14 mouse cellular contexts compared by ENCODE assay signal in the genomic region with DNA sequence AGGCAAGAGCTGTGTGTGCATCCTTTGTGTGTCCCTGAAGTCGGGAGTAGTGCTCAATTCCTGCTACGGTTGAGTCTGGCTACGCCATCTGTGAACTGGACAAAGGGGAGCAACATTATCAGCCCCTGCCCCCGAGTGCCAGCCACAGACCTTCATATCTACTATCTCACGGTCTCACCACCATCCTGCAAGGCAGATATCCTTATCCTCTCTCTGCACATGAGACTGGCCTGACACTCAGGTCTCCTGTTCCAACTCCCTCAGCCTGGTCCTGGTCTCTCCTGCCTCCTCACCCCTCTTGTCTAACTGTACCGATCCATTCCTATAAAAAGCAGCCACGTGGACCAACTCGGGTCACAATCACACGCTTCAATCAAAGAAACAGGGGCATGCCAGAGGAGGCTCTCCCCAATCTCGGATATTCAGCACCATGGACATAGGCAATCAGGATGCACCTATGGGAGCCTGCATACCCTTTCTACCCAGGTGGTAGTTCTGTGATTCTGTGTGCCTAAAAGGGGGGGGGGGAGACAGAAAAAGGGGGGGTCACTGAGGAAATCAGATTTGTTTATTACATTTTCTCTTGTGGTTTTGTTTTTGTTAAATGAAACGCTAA.
DNase-seq lines count a peak whose midpoint lies in the region; ATAC-seq lines count a peak whose summit lies in the region.
"Had no signal": no experiment of that assay in that cellular context is flagged by ENCODE, and none has a peak within 500 bp of the region (broad histone marks: within the 10 kb centered on the region; RNA-seq: fewer than 3 reads in every experiment).

No protein-coding gene starts in this region.

- no peaks in the 10 kb centered on the region for H3K9me3 ChIP-seq in midbrain, embryonic 14.5 days (ENCODE audit: control insufficient read depth, low read length)
- no peaks in the 10 kb centered on the region for H3K9me3 ChIP-seq in midbrain, embryonic 16.5 days (replicated peaks; ENCODE audit: control insufficient read depth, low read length, poor library complexity, severe bottlenecking)
- no peaks in the 10 kb centered on the region for H3K9me3 ChIP-seq in liver, embryonic 11.5 days (ENCODE audit: control insufficient read depth, low read length)
- no peaks in the 10 kb centered on the region for H3K9me3 ChIP-seq in neural tube, embryonic 14.5 days (ENCODE audit: control insufficient read depth, low read length)

- H3K4me3 ChIP-seq in midbrain, embryonic 14.5 days (replicated peaks; ENCODE audit: low read depth, low read length): no peak overlapping the region
- H3K4me3 ChIP-seq in midbrain, embryonic 16.5 days (ENCODE audit: low read depth, low read length): no peak overlapping the region
- H3K4me3 ChIP-seq in liver, embryonic 11.5 days (ENCODE audit: low read depth, low read length): no peak overlapping the region
- H3K4me3 ChIP-seq in neural tube, embryonic 14.5 days (ENCODE audit: low read depth, low read length): no peak overlapping the region
- H3K4me3 ChIP-seq: heart, adult 2 months had no signal

- peaks cover 26% of the 10 kb centered on the region for H3K4me1 ChIP-seq in midbrain, embryonic 14.5 days (ENCODE audit: control insufficient read depth, insufficient read depth, low read length)
- H3K4me1 ChIP-seq in midbrain, embryonic 16.5 days (ENCODE audit: control insufficient read depth, insufficient read depth, low read length): peaks cover 17% of the 10 kb centered on the region
- H3K4me1 ChIP-seq in liver, embryonic 11.5 days (replicated peaks; ENCODE audit: control insufficient read depth, insufficient read depth, low read length): peaks cover 17% of the 10 kb centered on the region
- H3K4me1 ChIP-seq in neural tube, embryonic 14.5 days (ENCODE audit: control insufficient read depth, insufficient read depth, low read length): peaks cover 17% of the 10 kb centered on the region

- no peak overlapping the region for H3K9ac ChIP-seq in midbrain, embryonic 14.5 days (replicated peaks; ENCODE audit: low read length)
- no peak overlapping the region for H3K9ac ChIP-seq in midbrain, embryonic 16.5 days (ENCODE audit: low read depth, low read length)
- H3K9ac ChIP-seq in liver, embryonic 11.5 days (ENCODE audit: low read depth, low read length): no peak overlapping the region
- no peak overlapping the region for H3K9ac ChIP-seq in neural tube, embryonic 14.5 days (replicated peaks; ENCODE audit: low read depth, low read length)

- H3K36me3 ChIP-seq in midbrain, embryonic 14.5 days (ENCODE audit: control insufficient read depth, insufficient read depth, low read length): no peaks in the 10 kb centered on the region
- H3K36me3 ChIP-seq in midbrain, embryonic 16.5 days (ENCODE audit: control insufficient read depth, insufficient read depth, low read length): no peaks in the 10 kb centered on the region
- H3K36me3 ChIP-seq in liver, embryonic 11.5 days (ENCODE audit: control insufficient read depth, insufficient read depth, low read length): no peaks in the 10 kb centered on the region
- no peaks in the 10 kb centered on the region for H3K36me3 ChIP-seq in neural tube, embryonic 14.5 days (ENCODE audit: control insufficient read depth, insufficient read depth, low read length)

- peak; percentile 41 for DNase-seq in embryo, embryonic 10 days (ENCODE audit: low spot score)
- no peak for DNase-seq in embryo, embryonic 10.5 days (ENCODE audit: low spot score)
- DNase-seq in midbrain, embryonic 14.5 days: no peak
- no peak for DNase-seq in liver, embryonic 11.5 days (ENCODE audit: low spot score)
- no peak for DNase-seq in cerebellum, postnatal 10 days
- no peak for DNase-seq in gastrocnemius, postnatal 4 days (ENCODE audit: low spot score in 2 of 2)
- DNase-seq: adrenal gland, postnatal 25 days; cerebellum, postnatal 36 days; heart, adult 2 months; heart, postnatal 14 days; kidney, adult 11 months; spleen, adult 18-20 months had no signal

- H3K27me3 ChIP-seq in midbrain, embryonic 14.5 days (ENCODE audit: control insufficient read depth, insufficient read depth, low read length): peaks cover 5% of the 10 kb centered on the region
- H3K27me3 ChIP-seq in midbrain, embryonic 16.5 days (ENCODE audit: control insufficient read depth, insufficient read depth, low read depth, low read length): peaks cover 2% of the 10 kb centered on the region; the same call in 1 of the 2 replicates
- peaks cover 17% of the 10 kb centered on the region for H3K27me3 ChIP-seq in liver, embryonic 11.5 days (replicated peaks; ENCODE audit: control insufficient read depth, insufficient read depth, low read length)
- H3K27me3 ChIP-seq in neural tube, embryonic 14.5 days (ENCODE audit: control insufficient read depth, insufficient read depth, low read length): no peaks in the 10 kb centered on the region

- WGBS in midbrain, embryonic 14.5 days: 43% methylated on average over 11 of the region's 11 CpGs
- WGBS in midbrain, embryonic 16.5 days: 36% methylated on average over 11 of the region's 11 CpGs
- 31% methylated on average over 11 of the region's 11 CpGs for WGBS in liver, embryonic 11.5 days
- 33% methylated on average over 11 of the region's 11 CpGs for WGBS in neural tube, embryonic 14.5 days

- H3K27ac ChIP-seq in midbrain, embryonic 14.5 days (replicated peaks; ENCODE audit: low read depth, low read length): 0 out of 2 replicates have a peak overlapping the region, but pooled peaks have one; percentile 28
- H3K27ac ChIP-seq in midbrain, embryonic 16.5 days (ENCODE audit: low read length): no peak overlapping the region
- no peak overlapping the region for H3K27ac ChIP-seq in liver, embryonic 11.5 days (ENCODE audit: low read depth, low read length)
- peak overlapping the region; percentile 10; the same call in 1 of the 2 replicates for H3K27ac ChIP-seq in neural tube, embryonic 14.5 days (ENCODE audit: low read depth, low read length)
- H3K27ac ChIP-seq: heart, adult 2 months had no signal

- H3K4me2 ChIP-seq in midbrain, embryonic 14.5 days (ENCODE audit: low read length): no peak overlapping the region
- no peak overlapping the region for H3K4me2 ChIP-seq in midbrain, embryonic 16.5 days (ENCODE audit: low read length)
- peak overlapping the region; percentile 44 for H3K4me2 ChIP-seq in liver, embryonic 11.5 days
- H3K4me2 ChIP-seq in neural tube, embryonic 14.5 days (ENCODE audit: low read depth, low read length): no peak overlapping the region

- ATAC-seq in midbrain, embryonic 14.5 days (ENCODE audit: low FRiP score, low TSS enrichment): no peak
- ATAC-seq in midbrain, embryonic 16.5 days: no peak
- peak; percentile 90 for ATAC-seq in liver, embryonic 11.5 days (replicated peaks; ENCODE audit: low FRiP score)
- ATAC-seq in neural tube, embryonic 14.5 days (ENCODE audit: low read depth): no peak

Comparison
In these comparisons a context has a peak if more than half of its experiments do, and no peak if none do; other contexts are left out.
1. H3K27ac ChIP-seq: peak in midbrain, embryonic 14.5 days (single experiment) and neural tube, embryonic 14.5 days (single experiment); none in midbrain, embryonic 16.5 days (single experiment) and liver, embryonic 11.5 days (single experiment).